7 mouse cellular contexts compared by ENCODE assay signal in genomic region chr7:99980132-99980591, GRCm38 (mm10). TPM values are rescaled to one million over a fixed set of nuclear protein-coding genes. Genes with fewer than 3 reads are reported as not detected.
DNase-seq lines count a peak whose midpoint lies in the region; ATAC-seq lines count a peak whose summit lies in the region.

Rnf169 (minus strand) TSS chr7:99980448.

- H3K4me3 ChIP-seq in embryonic facial prominence, embryonic 10.5 days: peak within 1 kb of the TSS; percentile 91
- peak within 1 kb of the TSS; percentile 92 for H3K4me3 ChIP-seq in limb, embryonic 11.5 days (ENCODE audit: low read depth, low read length)
- H3K4me3 ChIP-seq in midbrain, embryonic 14.5 days (replicated peaks; ENCODE audit: low read depth, low read length): peak within 1 kb of the TSS; percentile 91

- peak within 1 kb of the TSS; percentile 99 for H3K27ac ChIP-seq in embryonic facial prominence, embryonic 10.5 days (replicated peaks)
- H3K27ac ChIP-seq in limb, embryonic 11.5 days (replicated peaks; ENCODE audit: low read depth, low read length): peak within 1 kb of the TSS; percentile 94
- H3K27ac ChIP-seq in midbrain, embryonic 14.5 days (replicated peaks; ENCODE audit: low read depth, low read length): peak within 1 kb of the TSS; percentile 97

- peak; percentile 81 for ATAC-seq in granulocyte monocyte progenitor cell, adult 5-6 weeks (replicated peaks; ENCODE audit: poor library complexity, severe bottlenecking)
- peak; percentile 89 for ATAC-seq in limb, embryonic 11.5 days (ENCODE audit: insufficient number of reproducible peaks, low FRiP score, low TSS enrichment, low read depth)
- peak; percentile 96 for ATAC-seq in midbrain, embryonic 14.5 days (ENCODE audit: low FRiP score, low TSS enrichment)

- peaks cover 24% of the 10 kb centered on the region for H3K4me1 ChIP-seq in embryonic facial prominence, embryonic 10.5 days
- peaks cover 4% of the 10 kb centered on the region; the same call in 1 of the 2 replicates for H3K4me1 ChIP-seq in limb, embryonic 11.5 days (ENCODE audit: control insufficient read depth, insufficient read depth, low read length)
- peaks cover 16% of the 10 kb centered on the region for H3K4me1 ChIP-seq in midbrain, embryonic 14.5 days (ENCODE audit: control insufficient read depth, insufficient read depth, low read length)

- peaks cover 12% of the 10 kb centered on the region for H3K36me3 ChIP-seq in embryonic facial prominence, embryonic 10.5 days (replicated peaks)
- H3K36me3 ChIP-seq in limb, embryonic 11.5 days (ENCODE audit: control insufficient read depth, insufficient read depth, low read length): peaks cover 2% of the 10 kb centered on the region; the same call in 1 of the 2 replicates
- no peaks in the 10 kb centered on the region for H3K36me3 ChIP-seq in midbrain, embryonic 14.5 days (ENCODE audit: control insufficient read depth, insufficient read depth, low read length)

- H3K9ac ChIP-seq in limb, embryonic 11.5 days (ENCODE audit: low read length): peak within 1 kb of the TSS; percentile 97
- peak within 1 kb of the TSS; percentile 95 for H3K9ac ChIP-seq in midbrain, embryonic 14.5 days (replicated peaks; ENCODE audit: low read length)

- under 1% methylated on average over 55 of the region's 55 CpGs for WGBS in embryonic facial prominence, embryonic 10.5 days
- WGBS in limb, embryonic 11.5 days: under 1% methylated on average over 54 of the region's 55 CpGs
- under 1% methylated on average over 55 of the region's 55 CpGs for WGBS in midbrain, embryonic 14.5 days

- H3K27me3 ChIP-seq in embryonic facial prominence, embryonic 10.5 days (replicated peaks; ENCODE audit: low read depth, poor library complexity, severe bottlenecking): no peaks in the 10 kb centered on the region
- H3K27me3 ChIP-seq in limb, embryonic 11.5 days (ENCODE audit: control insufficient read depth, insufficient read depth, low read length): no peaks in the 10 kb centered on the region
- H3K27me3 ChIP-seq in midbrain, embryonic 14.5 days (ENCODE audit: control insufficient read depth, insufficient read depth, low read length): no peaks in the 10 kb centered on the region

- peak; percentile 93 for DNase-seq in adrenal gland, postnatal 10 days
- peak; percentile 94 for DNase-seq in embryonic facial prominence, embryonic 10.5 days (ENCODE audit: low spot score)
- DNase-seq in kidney, adult 18-20 months: peak; percentile 92
- peak; percentile 92 for DNase-seq in limb, embryonic 11.5 days (ENCODE audit: low spot score)
- DNase-seq in midbrain, embryonic 14.5 days: peak; percentile 96
- DNase-seq in spleen, adult 18-20 months: peak; percentile 87 to 88

- no peaks in the 10 kb centered on the region for H3K9me3 ChIP-seq in embryonic facial prominence, embryonic 10.5 days
- no peaks in the 10 kb centered on the region for H3K9me3 ChIP-seq in limb, embryonic 11.5 days (ENCODE audit: control insufficient read depth, low read length)
- H3K9me3 ChIP-seq in midbrain, embryonic 14.5 days (ENCODE audit: control insufficient read depth, low read length): no peaks in the 10 kb centered on the region

- peak within 1 kb of the TSS; percentile 43 for H3K4me2 ChIP-seq in limb, embryonic 11.5 days (ENCODE audit: low read depth, severe bottlenecking)
- peak within 1 kb of the TSS; percentile 81 for H3K4me2 ChIP-seq in midbrain, embryonic 14.5 days (ENCODE audit: low read length)

RNA-seq across cellular contexts. Expression of gene Rnf169, which starts in this region (rescaled TPM):
- total RNA-seq in adrenal gland, postnatal 10 days (2021): 10 to 100 TPM; 15.3 to 17.8 TPM
- polyA plus RNA-seq in embryonic facial prominence, embryonic 10.5 days (2016; fragmentation: Nextera tagmentation; extraction: Ambion mirVana): 5.4 and 5.7 TPM in 2 replicates
- total RNA-seq in granulocyte monocyte progenitor cell, adult 5-6 weeks (2014; fragmentation: Nextera tagmentation): 15.2 and 18.9 TPM in 2 replicates
- total RNA-seq in granulocyte monocyte progenitor cell, adult 5-6 weeks (2017): 15.7 and 17.9 TPM in 2 replicates
- polyA plus RNA-seq in limb, embryonic 11.5 days (2014; fragmentation: Nextera tagmentation; extraction: Ambion mirVana): 7.2 and 7.9 TPM in 2 replicates
- polyA plus RNA-seq in midbrain, embryonic 14.5 days (2014; fragmentation: Nextera tagmentation; extraction: Ambion mirVana): 6.4 and 6.7 TPM in 2 replicates

Comparison
In these comparisons a context has a peak if more than half of its experiments do, and no peak if none do; other contexts are left out.
1. Peak in every context shown above with its lines: DNase-seq, ATAC-seq, H3K4me3 ChIP-seq and H3K27ac ChIP-seq.